Mouse (Mus musculus) cerebral cortex, adult 2 months (tissue): ENCODE data around the gene Glipr2.

ENCODE experiments used
- WGBS: fragments of 180-500 bp; shearing (Covaris S2); methylation state at CpG from one replicate; pipeline ENCODE4 v1.1.7; 2018; 5-methylcytosine and 5-hydroxymethylcytosine counted together

The Glipr2 gene

DNA sequence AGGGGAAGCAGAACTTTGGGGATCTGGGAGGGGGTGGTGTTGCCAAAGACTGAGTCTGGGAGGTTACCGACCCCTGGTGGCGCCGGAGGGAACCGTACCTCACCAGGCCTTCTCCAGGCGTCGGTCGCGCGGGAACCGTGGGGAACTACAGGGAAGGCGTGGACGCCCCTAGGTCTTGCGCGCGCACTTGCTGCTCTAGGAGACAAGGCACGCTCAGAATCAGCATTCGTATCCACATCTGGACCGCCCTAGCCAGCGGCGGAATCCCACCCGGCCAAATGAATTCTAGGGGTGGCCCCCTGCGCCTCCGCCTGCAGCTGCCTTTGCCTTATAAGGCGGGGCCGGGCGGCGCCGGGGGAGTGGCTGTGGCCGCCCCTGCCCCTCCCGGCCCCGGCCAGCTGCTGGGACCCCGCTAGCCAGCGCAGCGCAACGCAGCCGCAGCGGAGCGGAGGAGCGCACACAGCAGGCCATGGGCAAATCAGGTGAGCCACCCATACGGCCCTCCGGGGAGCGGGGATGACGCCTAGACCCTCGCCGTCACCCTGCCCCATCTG is at the start of gene Glipr2:
Glipr2 (plus strand) TSS at position 110 of the 554 bp plus-strand sequence.
- under 1% methylated on average over 45 of the region's 45 CpGs for WGBS

DNA sequence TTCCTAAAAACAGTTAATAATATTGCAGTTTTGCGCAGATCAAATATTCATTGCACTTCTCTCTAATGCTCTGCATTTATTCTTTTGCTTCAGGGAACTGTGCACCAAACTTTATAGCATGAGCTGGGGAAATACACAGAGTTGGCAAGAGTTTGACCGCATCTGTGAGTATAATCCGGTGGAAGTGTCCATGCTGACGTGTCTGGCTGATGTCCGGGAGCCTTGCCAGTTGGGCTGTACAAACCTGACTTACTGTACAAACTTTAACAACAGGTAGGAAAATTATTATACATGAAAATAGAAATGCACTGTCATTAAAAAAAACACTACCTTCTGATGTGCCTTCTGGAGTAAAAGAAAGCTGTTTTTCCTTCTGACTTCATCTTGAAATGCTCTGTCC is 39.0 kb upstream of the Glipr2 start:
- 73% methylated on average over 5 of the region's 5 CpGs for WGBS

DNA sequence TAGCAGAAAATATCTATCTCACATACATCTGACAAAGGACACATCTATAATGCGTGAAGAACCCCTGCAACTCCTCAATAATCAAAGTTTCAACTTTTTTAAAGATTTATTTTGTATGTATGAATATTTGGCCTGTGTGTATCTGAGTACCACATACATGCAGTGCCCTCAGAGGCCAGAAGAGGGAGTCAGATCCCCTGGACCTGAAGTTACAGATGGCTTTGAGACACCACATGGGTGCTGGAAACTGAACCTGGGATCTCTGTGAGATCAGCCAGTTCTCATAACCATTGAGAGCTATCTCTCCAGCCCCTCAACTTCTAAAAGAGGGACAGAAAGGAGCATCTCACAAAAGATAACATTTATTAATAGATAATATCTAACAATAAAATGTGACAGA is 36.6 kb upstream of the Glipr2 start:
- 98% methylated on average over 1 of the region's 1 CpGs for WGBS

- 80% methylated on average over 6 of the region's 6 CpGs for WGBS
Measured at GRCm38 (mm10) chr4:43925125-43925524, 32.1 kb upstream of the Glipr2 start.

GRCm38 (mm10) chr4:43925779-43926178 is 31.4 kb upstream of the Glipr2 start:
- 17% methylated on average over 3 of the region's 3 CpGs for WGBS

DNA sequence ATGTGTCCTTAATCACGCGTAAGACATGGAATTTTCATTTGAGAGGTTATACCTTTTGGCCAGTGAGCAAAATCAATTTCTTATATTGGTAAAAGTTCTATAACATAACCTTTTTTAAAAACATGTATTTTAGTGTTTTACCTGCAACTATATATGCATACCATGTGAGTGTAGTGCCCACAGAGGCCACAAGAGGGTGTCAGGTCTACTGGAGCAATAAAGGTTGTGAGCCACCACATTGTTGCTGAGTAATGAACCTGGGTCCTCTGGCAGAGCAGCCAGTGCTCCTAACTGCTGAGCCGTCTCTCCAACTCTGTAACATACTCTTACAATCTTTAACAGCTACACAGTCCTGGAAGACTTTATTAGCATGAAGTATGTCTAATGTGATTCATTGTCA is 29.4 kb upstream of the Glipr2 start:
- 97% methylated on average over 3 of the region's 3 CpGs for WGBS

GRCm38 (mm10) chr4:43931877-43932276 is 25.3 kb upstream of the Glipr2 start:
- WGBS, result 82% methylated on average over 4 of the region's 4 CpGs

DNA sequence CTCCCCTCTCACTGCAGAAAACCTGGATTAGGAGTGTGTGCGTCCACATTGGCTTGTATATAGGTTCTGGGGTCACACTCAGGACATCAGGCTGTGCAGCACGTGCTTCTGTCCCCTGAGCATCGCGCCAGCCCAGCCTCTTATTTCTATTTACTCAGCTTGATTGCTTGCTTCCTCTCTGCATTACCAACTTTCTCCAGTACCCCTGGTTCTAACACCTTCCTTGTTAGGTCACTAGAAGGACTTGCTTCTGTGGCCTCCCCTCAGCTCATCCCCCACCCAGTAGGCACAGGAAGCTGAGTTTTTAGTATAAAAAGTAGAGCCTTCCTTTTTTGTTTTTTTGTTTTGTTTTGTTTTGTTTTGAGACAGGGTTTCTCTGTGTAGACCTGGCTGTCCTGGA is 21.0 kb upstream of the Glipr2 start:
- 94% methylated on average over 4 of the region's 4 CpGs for WGBS

- WGBS, result 78% methylated on average over 14 of the region's 14 CpGs
Measured at GRCm38 (mm10) chr4:43936749-43937674, 20.2 kb upstream of the Glipr2 start.

DNA sequence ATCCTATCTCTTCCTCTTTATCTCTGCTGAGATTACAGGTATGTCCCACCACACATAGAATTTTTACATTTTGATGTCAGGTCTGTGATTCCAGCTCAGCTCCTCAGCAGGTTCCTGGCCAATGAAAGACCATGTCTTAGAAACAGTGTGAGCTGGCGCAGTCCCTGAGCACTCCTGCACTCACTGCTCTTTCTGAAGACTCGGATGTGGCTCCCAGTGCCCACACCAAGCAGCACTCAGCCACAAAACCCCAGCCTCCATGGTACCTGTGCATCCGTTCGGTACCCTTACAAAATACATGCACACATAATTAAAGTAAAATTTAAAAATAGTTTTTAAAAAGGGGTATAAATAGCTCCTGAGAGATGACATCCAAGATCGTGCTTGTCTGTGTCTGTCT is 15.9 kb upstream of the Glipr2 start:
- 81% methylated on average over 5 of the region's 5 CpGs for WGBS

- WGBS, result 96% methylated on average over 8 of the region's 8 CpGs
Measured at GRCm38 (mm10) chr4:43942421-43942820, 14.8 kb upstream of the Glipr2 start.

- WGBS, result 91% methylated on average over 2 of the region's 2 CpGs
Measured at GRCm38 (mm10) chr4:43947571-43947970, 9.6 kb upstream of the Glipr2 start.

GRCm38 (mm10) chr4:43957846-43958461 is 753 bp downstream of the Glipr2 start:
- WGBS, result under 1% methylated on average over 26 of the region's 26 CpGs

- 81% methylated on average over 9 of the region's 9 CpGs for WGBS
Measured at GRCm38 (mm10) chr4:43959523-43960179, 2.5 kb downstream of the Glipr2 start.

- WGBS, result 94% methylated on average over 6 of the region's 6 CpGs
Measured at GRCm38 (mm10) chr4:43960207-43960606, 3.0 kb downstream of the Glipr2 start.

- 66% methylated on average over 2 of the region's 2 CpGs for WGBS
Measured at GRCm38 (mm10) chr4:43964326-43964833, 7.2 kb downstream of the Glipr2 start.

DNA sequence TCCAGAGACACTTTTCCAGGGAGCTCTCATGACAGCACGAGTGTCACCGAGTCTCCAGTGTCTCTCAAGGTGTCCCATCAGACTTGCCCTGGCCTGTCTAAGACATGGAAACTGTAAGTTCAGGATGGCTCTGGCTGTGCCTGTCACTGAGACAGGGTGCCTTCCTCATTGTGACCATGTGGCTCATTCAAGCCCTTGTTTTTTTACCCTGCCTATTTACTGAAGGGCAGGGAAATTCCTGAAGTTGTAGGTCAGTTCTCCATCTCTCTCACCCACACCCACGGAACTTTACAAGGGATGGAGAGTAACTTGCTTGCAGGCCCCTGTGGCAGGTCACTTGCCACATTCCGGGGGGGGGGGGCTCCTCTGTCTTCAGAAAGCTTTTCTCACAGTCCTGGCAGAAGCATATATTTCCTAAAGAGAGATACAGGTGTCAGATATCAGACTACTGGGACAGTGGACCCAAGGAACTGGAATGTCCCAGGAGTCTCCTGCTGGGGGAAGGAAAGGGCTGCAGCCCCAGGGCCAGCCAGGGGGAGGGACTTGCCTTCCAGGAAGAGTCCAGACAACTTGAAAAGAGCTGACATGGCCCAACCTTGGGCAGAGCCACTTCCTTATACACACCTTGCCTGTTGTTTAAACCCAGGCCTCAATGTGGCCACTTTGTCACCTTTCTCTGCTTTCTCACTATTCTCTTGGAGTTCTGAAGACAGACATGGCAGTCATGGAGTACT is 7.9 kb downstream of the Glipr2 start:
- 63% methylated on average over 4 of the region's 4 CpGs for WGBS

DNA sequence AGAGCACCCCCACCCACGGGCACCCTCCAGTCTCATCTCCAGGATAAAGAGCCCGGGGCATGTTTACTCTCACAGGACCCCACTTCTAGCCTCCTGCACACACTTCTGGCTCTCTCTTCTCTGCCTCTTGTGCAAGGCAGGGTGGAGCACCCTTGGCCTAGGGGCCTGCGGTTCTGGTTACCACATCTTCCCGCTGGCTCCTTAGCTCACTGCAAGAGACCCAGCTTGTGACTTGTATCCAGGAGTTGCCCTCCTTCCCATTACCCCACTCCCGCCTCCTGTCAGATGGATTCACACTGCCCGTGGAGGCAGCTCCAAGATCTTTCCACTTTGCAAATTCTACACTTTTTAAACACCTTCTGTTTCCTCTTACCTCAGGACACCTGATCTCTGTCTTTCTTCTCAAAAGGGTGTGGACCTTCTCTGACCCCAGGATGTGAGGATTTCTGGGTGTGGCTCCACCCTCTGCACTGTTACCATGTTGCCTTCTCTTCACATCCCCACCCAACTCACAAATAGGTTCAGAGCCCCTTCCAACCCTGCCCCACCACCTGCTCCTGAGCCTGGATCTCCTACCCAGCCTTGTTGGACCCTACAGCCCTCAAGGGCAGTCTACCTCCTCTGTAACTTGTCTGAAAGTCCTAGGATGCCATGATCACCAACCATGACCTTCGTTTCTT is 8.8 kb downstream of the Glipr2 start:
- WGBS, result 88% methylated on average over 7 of the region's 7 CpGs

DNA sequence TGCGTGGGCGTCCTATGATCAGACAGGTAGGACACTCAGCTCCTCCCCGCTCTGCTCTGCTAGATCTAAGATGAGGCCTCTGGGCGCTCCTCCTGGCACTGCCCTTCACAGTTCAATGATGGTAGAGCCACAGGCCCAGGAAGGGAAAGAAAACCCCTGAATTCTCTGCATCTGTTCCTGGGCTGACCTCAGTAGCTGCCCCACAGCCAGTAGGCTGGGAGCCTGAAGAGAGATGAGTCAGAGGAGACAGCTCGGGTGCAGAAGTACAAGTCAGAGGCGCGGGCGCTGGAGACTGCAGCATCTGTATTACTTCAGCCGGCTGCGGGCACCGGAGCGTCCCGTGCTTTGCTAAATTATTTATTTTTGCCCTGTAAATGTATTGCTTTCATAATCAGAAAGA is 11.4 kb downstream of the Glipr2 start:
- WGBS, result 79% methylated on average over 13 of the region's 13 CpGs

DNA sequence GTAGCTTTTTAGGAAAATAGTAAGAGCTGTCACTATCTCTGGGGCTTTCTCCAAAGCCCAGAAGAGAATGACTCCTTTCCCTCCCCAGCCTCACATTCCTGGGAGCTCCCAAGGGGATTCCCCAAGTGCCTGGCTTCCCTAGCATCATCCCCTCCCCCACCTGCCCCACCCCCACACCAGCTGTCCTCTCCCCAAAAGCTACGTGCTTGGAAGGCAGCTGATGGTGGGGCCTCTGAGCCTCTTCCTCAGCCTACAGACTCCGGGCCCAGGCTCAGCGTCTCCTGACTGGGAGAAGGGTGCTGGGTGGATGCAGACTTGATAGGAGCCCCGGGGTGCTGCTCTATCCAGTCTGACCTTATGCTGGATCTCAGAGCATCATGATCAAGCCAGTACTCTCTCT is 12.2 kb downstream of the Glipr2 start:
- 30% methylated on average over 4 of the region's 4 CpGs for WGBS
